Mouse (Mus musculus) kidney, embryonic 16.5 days (tissue): Measurements from ENCODE around the gene Tfb2m. TPM values are rescaled to one million over a fixed set of nuclear protein-coding genes. Genes with fewer than 3 reads are reported as not detected.
A peak's percentile ranks its signal among the peaks of the same experiment; 100 is the strongest.

Experiments
- ATAC-seq: fragments of 200-750 bp; cut with Nextera tagmentation; 2 replicates; pipeline ENCODE4 v1.8.0; 2017; ENCODE audit warnings: moderate TSS enrichment; ENCODE audit not compliant: low FRiP score, low TSS enrichment
- H3K27ac ChIP-seq: fragments of 300-500 bp; sonication (generic); 2 replicates; pipeline ENCODE4 v1.5.1; 2014; ENCODE audit warnings: low read length
- H3K27me3 ChIP-seq: fragments of 300-500 bp; sonication (generic); 2 replicates; pipeline ENCODE4 v1.6.1; 2014; ENCODE audit warnings: low read length, control low read depth, mixed read lengths; ENCODE audit not compliant: insufficient read depth
- H3K36me3 ChIP-seq: fragments of 300-500 bp; sonication (generic); 2 replicates; pipeline ENCODE4 v1.6.1; 2014; ENCODE audit warnings: low read length, control low read depth, mixed read lengths; ENCODE audit not compliant: insufficient read depth
- H3K4me1 ChIP-seq: fragments of 300-500 bp; sonication (generic); 2 replicates; pipeline ENCODE4 v1.6.1; 2014; ENCODE audit warnings: low read length, control low read depth, mixed read lengths; ENCODE audit not compliant: insufficient read depth
- H3K4me2 ChIP-seq: fragments of 300-500 bp; sonication (generic); replicated peaks from 2 replicates; pipeline ENCODE4 v1.6.1; 2014; ENCODE audit warnings: low read depth, low read length
- H3K4me3 ChIP-seq: fragments of 300-500 bp; sonication (generic); 2 replicates; pipeline ENCODE4 v1.5.1; 2014; ENCODE audit warnings: mild to moderate bottlenecking, low read length
- H3K9ac ChIP-seq: fragments of 300-500 bp; sonication (generic); replicated peaks from 2 replicates; pipeline ENCODE4 v1.6.1; 2014; ENCODE audit warnings: low read length
- H3K9me3 ChIP-seq: fragments of 300-500 bp; sonication (generic); 2 replicates; pipeline ENCODE4 v1.6.1; 2016; ENCODE audit warnings: low read length, control low read depth
- WGBS: fragments of 180-500 bp; shearing (Covaris S2); extraction: QIAGEN DNeasy Blood & Tissue Kit; methylation state at CpG from one replicate; pipeline ENCODE4 v1.1.7; 2014; 5-methylcytosine and 5-hydroxymethylcytosine counted together
- polyA plus RNA-seq: library from polyadenylated mRNA; unstranded; fragments of >200 nt; fragmentation: Nextera tagmentation; extraction: Ambion mirVana; gene quantifications from 2 replicates; pipeline ENCODE4 v1.2.1, GENCODE M21; 2015

Gene Tfb2m
- polyA plus RNA-seq, 1 experiment from 2014 or later: 27.1 TPM

DNA sequence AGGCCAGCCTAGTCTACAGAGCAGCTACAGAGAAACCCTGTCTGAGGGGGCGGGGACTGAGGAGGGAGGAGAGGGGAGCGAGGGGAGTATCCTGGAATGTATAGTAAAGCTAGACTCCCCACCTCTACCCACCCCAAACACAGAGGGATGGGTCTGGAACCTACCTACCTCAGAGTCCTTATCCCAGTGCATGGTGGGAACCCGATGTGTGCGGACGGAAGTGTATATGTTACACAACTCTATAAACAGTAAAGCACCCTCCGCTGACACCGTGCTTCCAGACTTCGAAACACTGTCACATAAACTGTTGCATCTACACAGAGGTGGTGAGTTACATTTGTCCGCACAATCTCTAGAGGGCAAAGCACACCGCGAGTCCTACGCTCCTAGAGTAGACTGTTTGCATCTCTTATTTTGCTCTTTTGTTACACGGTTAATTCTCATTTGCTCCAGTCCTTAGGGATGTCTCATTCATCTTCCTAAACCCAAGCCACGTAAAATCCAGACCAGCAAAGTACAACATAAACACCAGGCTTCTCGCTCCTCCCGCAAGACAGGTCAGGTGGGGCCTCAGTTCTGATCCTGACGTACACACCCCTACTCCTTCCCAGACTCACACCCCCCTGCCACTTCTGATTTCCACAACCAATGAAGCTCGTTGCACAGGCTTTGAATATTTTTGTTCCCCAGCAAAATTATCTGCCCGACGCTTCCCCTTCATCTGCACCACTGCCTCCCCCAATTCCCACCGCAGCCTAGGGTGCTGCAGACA lies 28.9 kb downstream of the Tfb2m start:
- under 1% methylated on average over 21 of the region's 21 CpGs for WGBS
- H3K27ac ChIP-seq: 0 out of 2 replicates have a peak overlapping the region, but pooled peaks have one; percentile 12
- no peaks in the 10 kb centered on the region for H3K27me3 ChIP-seq
- peak overlapping the region; percentile 74 for H3K4me3 ChIP-seq
- H3K4me2 ChIP-seq: peak overlapping the region; percentile 98
- peak overlapping the region; percentile 79 for H3K9ac ChIP-seq
- no peaks in the 10 kb centered on the region for H3K36me3 ChIP-seq
- no peaks in the 10 kb centered on the region for H3K9me3 ChIP-seq
- H3K4me1 ChIP-seq: peaks cover 7% of the 10 kb centered on the region
- ATAC-seq: peak; percentile 84

DNA sequence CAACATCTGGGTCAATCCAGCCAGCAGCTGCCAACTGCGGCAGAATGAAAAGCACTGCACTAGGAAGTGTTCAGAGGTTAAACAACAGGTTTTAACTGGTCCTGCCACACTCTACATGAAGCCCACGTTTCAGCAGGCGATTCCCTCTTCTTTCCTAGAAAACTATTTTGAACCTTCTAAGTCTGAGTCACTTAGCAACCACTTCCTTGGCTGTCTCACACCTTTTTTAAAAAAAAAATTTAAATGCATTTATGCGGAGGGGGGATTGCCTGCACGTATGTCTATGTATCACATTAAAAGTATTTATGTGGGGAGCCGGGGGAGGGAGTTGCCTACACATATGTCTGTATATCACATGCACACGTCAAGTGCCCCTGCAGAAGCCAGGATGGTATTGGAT lies 34.2 kb downstream of the Tfb2m start:
- Histone ChIP-seq H3K9ac (no peak overlapping the region), H3K27ac (no peak overlapping the region), H3K4me3 (no peak overlapping the region), H3K27me3 (no peaks in the 10 kb centered on the region), H3K4me2 (no peak overlapping the region), H3K36me3 (no peaks in the 10 kb centered on the region), H3K9me3 (no peaks in the 10 kb centered on the region), H3K4me1 (peaks cover 7% of the 10 kb centered on the region)
- WGBS: 72% methylated on average over 7 of the region's 7 CpGs
- no peak for ATAC-seq

DNA sequence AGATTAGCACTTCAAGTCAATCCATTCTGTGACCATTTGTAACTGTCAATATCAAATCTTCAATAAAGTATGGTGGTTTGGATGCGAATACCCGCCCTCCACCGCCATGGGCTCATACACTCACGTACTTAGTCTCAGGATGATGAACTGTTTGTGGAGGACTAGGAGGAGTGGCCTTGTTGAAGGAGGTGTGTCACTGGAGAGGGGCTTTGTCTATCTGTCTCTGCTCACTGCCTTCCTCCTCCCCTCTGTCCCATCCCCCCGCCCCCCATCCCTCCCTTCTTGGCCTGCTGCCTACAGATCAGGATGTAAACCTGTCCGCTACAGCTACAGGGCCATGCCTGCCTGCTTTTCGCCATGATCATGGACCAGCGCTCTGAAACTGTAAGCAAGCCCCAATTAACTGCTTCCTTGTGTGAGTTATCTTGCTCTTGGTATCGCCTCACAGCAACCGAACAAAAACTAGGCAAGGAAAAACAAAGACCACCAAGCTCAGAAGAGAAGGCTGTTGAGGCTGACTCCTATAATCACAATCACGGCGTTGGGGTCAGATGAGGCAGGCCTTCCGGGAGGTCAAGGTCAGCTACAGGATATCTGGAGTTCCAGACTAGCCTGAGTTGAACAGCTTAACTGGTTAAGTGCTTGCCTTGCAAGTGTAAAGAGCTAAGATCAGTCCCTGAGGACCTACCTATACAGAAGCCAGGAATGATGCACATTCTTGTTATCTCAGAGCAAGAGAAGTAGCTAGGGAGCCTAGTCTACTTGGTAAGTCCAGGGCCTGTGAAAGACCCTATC lies 35.3 kb downstream of the Tfb2m start:
- H3K4me3 ChIP-seq: no peak overlapping the region
- H3K9ac ChIP-seq: no peak overlapping the region
- ATAC-seq: no peak
- WGBS: 66% methylated on average over 13 of the region's 13 CpGs
- no peaks in the 10 kb centered on the region for H3K27me3 ChIP-seq
- H3K4me2 ChIP-seq: no peak overlapping the region
- H3K9me3 ChIP-seq: no peaks in the 10 kb centered on the region
- no peaks in the 10 kb centered on the region for H3K4me1 ChIP-seq
- no peak overlapping the region for H3K27ac ChIP-seq
- H3K36me3 ChIP-seq: no peaks in the 10 kb centered on the region

GRCm38 (mm10) chr1:179506530-179507315 lies 39.3 kb downstream of the Tfb2m start:
- Histone ChIP-seq H3K9ac (no peak overlapping the region), H3K27ac (no peak overlapping the region), H3K27me3 (no peaks in the 10 kb centered on the region), H3K4me1 (no peaks in the 10 kb centered on the region), H3K36me3 (no peaks in the 10 kb centered on the region), H3K9me3 (no peaks in the 10 kb centered on the region), H3K4me3 (no peak overlapping the region), H3K4me2 (no peak overlapping the region)
- ATAC-seq: no peak
- 61% methylated on average over 9 of the region's 9 CpGs for WGBS

- no peaks in the 10 kb centered on the region for H3K36me3 ChIP-seq
- H3K9me3 ChIP-seq: peaks cover 2% of the 10 kb centered on the region; the same call in 1 of the 2 replicates
- H3K9ac ChIP-seq: no peak overlapping the region
- no peak overlapping the region for H3K27ac ChIP-seq
- H3K27me3 ChIP-seq: no peaks in the 10 kb centered on the region
- WGBS: 21% methylated on average over 3 of the region's 3 CpGs
- no peak overlapping the region for H3K4me3 ChIP-seq
- H3K4me1 ChIP-seq: no peaks in the 10 kb centered on the region
- ATAC-seq: no peak
- H3K4me2 ChIP-seq: no peak overlapping the region
Measured at GRCm38 (mm10) chr1:179502565-179502964, 43.5 kb downstream of the Tfb2m start.

DNA sequence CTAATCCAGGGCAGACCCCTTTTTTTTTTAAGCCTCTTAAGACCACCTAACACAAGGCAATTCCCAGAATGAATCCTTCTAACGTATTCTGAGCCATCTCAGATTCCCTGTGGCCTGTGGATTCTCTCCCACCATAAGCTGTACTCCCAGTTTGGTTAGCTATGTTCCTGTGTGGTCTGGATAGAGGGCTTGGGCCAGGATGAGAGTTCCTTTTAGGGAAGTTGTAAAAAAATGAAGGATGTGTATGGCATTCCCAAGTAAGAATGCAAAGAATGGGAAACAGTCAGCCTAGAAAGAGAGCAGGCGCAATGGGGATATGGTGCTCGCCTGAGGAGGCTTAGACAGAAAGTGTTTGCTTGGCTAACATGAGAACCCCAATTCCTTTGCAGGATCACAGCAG lies 46.8 kb downstream of the Tfb2m start:
- no peak overlapping the region for H3K4me3 ChIP-seq
- 71% methylated on average over 3 of the region's 3 CpGs for WGBS
- no peaks in the 10 kb centered on the region for H3K4me1 ChIP-seq
- H3K4me2 ChIP-seq: no peak overlapping the region
- H3K9me3 ChIP-seq: peaks cover 4% of the 10 kb centered on the region; the same call in 1 of the 2 replicates
- 0 out of 2 replicates have a peak overlapping the region, but pooled peaks have one; percentile 13 for H3K27ac ChIP-seq
- peak; percentile 58 for ATAC-seq
- H3K9ac ChIP-seq: no peak overlapping the region
- H3K27me3 ChIP-seq: no peaks in the 10 kb centered on the region
- no peaks in the 10 kb centered on the region for H3K36me3 ChIP-seq

DNA sequence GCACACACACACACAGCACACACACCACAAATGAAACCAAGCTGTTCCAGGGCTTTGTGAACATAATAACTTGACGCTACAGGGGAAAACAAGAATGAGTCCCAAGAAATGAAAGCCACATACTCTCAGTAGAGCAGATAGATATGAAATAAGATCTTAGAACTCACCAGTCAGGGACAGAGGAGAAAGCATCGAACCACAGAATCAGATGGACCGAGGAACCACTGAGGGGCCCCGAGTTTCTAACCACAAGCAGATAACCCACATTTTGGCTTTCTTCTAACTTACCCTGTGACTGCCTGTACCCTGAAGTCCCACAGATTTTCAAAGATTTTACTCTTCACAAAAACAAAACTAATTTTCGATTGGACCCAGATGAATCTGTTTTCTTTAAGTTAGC lies 53.2 kb downstream of the Tfb2m start:
- Histone ChIP-seq H3K4me2 (no peak overlapping the region), H3K36me3 (0 out of 2 replicates have a peak, but pooled peaks cover 3% of the 10 kb centered on the region), H3K9ac (no peak overlapping the region), H3K4me3 (no peak overlapping the region), H3K27me3 (no peaks in the 10 kb centered on the region), H3K9me3 (peaks cover 4% of the 10 kb centered on the region; the same call in 1 of the 2 replicates), H3K4me1 (peaks cover 6% of the 10 kb centered on the region), H3K27ac (no peak overlapping the region)
- ATAC-seq: no peak
- WGBS: 84% methylated on average over 5 of the region's 5 CpGs

- Histone ChIP-seq H3K9ac (no peak overlapping the region), H3K9me3 (no peaks in the 10 kb centered on the region), H3K27me3 (no peaks in the 10 kb centered on the region), H3K36me3 (0 out of 2 replicates have a peak, but pooled peaks cover 3% of the 10 kb centered on the region), H3K4me1 (peaks cover 13% of the 10 kb centered on the region), H3K4me2 (no peak overlapping the region), H3K27ac (peak overlapping the region; percentile 32), H3K4me3 (no peak overlapping the region)
- ATAC-seq: peak; percentile 54; the same call in 1 of the 2 replicates
- WGBS: 47% methylated on average over 5 of the region's 5 CpGs
Measured at GRCm38 (mm10) chr1:179488520-179488919, 57.5 kb downstream of the Tfb2m start.

DNA sequence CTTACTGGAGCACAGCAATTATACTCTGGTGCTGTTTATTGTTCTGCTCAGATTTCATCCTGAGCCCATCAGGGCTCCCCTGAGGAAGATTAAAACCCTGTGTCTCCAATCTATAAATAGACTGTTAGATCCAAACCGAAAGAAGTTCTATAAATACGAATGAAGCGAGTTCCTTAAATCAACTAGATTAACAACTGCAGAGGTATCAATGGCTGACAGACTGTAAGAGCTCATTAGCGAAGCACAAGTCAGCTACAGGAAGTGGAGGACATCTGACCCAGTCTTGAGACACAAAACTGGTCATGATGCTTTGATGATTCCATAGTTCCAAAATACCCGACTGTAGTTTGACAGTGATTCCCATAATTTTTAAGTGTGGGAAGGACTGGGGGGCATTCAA lies 58.1 kb downstream of the Tfb2m start:
- H3K27ac ChIP-seq: peak overlapping the region; percentile 32
- no peak overlapping the region for H3K9ac ChIP-seq
- 15% methylated on average over 5 of the region's 5 CpGs for WGBS
- H3K9me3 ChIP-seq: no peaks in the 10 kb centered on the region
- H3K4me2 ChIP-seq: no peak overlapping the region
- H3K36me3 ChIP-seq: 0 out of 2 replicates have a peak, but pooled peaks cover 3% of the 10 kb centered on the region
- 0 out of 2 replicates have a peak, but pooled peaks have one; percentile 20 for ATAC-seq
- no peak overlapping the region for H3K4me3 ChIP-seq
- H3K4me1 ChIP-seq: peaks cover 13% of the 10 kb centered on the region
- no peaks in the 10 kb centered on the region for H3K27me3 ChIP-seq
